Mouse (Mus musculus): Measurements from ENCODE around the gene Hoxa4.

GRCm38 (mm10) chr6:52211170-52211935 lies 19.8 kb upstream of the Hoxa4 start:
- peak; percentile 30; the same call in 1 of the 2 replicates for TF ChIP-seq CTCF (IDR thresholded peaks at IDR 0.05; ENCODE audit: extremely low read depth, insufficient read depth, low read length)
- TF ChIP-seq POLR2A (IDR thresholded peaks at IDR 0.05; ENCODE audit: extremely low read depth, insufficient read depth, low read length): no peak
